Mouse (Mus musculus): ENCODE data around the gene Tbxa2r. TPM values are rescaled to one million over a fixed set of nuclear protein-coding genes. Genes with fewer than 3 reads are reported as not detected.

Tbxa2r gene
- polyA plus RNA-seq, 1 experiment from 2014 or later, result 13.6 TPM

DNA sequence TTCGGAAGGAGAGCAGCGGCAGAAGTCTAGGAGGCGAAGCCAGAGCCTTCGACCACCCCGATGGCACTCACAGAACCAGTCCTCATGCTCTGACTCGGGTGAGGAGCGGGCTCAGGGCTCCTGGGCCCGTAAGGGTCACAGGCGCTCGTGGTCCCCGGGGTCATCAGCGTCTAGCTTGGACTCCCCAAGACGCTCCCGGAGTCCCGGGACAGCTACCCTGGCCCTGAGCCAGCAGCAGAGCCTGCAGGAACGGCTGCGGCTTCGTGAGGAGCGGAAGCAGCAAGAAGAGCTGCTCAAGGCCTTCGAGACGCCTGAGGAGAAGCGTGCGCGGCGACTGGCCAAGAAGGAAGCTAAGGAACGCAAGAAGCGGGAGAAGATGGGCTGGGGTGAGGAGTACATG, 6.1 kb upstream of the Tbxa2r start:
- ATAC-seq (ENCODE audit: extremely low read depth, insufficient number of reproducible peaks, low FRiP score, low TSS enrichment), result no peak
- peak overlapping the region; percentile 99 for H3K4me3 ChIP-seq

DNA sequence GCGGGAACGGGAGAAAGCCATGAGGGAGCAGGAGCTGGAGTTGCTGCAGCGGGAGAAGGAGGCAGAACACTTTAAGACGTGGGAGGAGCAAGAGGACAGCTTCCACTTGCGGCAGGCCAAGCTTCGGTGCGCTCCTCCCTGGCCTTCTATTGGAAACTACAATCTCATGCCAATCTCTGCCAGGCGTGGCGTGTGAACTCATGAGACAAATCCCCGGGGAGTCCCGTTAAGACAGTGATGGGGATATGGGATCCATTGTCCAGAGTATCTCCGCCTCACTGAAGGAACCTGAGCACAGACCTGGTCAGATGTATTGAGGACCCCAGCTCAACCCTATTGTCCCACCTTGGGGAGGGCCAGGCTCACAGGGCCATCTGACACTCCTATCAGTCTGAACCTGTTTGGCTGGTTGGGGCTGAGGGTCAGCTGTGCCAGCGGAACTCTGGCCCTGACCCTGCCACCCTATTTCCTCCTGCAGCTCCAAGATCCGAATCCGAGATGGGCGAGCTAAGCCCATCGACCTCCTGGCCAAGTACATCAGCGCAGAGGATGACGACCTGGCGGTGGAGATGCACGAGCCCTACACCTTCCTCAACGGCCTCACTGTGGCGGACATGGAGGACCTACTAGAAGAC, 5.3 kb upstream of the Tbxa2r start:
- no peak for ATAC-seq (ENCODE audit: extremely low read depth, insufficient number of reproducible peaks, low FRiP score, low TSS enrichment)
- Histone ChIP-seq H3K4me3 (no peak overlapping the region), H3K9me3 (no peaks in the 10 kb centered on the region), H3K27me3 (replicated peaks) (no peaks in the 10 kb centered on the region), H3K27ac (replicated peaks) (no peak overlapping the region), H3K36me3 (peaks cover 64% of the 10 kb centered on the region), H3K4me2 (no peak overlapping the region), H3K9ac (no peak overlapping the region), H3K4me1 (peaks cover 53% of the 10 kb centered on the region)
- 91% methylated on average over 23 of the region's 23 CpGs for WGBS

More for the DNA sequence above, 6.1 kb upstream of the Tbxa2r start:
- no peak overlapping the region for H3K27ac ChIP-seq (replicated peaks)
- no peaks in the 10 kb centered on the region for H3K27me3 ChIP-seq (replicated peaks)
- H3K9me3 ChIP-seq, result no peaks in the 10 kb centered on the region
- H3K4me1 ChIP-seq, result peaks cover 52% of the 10 kb centered on the region
- 91% methylated on average over 27 of the region's 27 CpGs for WGBS
- H3K4me2 ChIP-seq, result peak overlapping the region; percentile 94
- peaks cover 67% of the 10 kb centered on the region for H3K36me3 ChIP-seq
- peak overlapping the region; percentile 96 for H3K9ac ChIP-seq

DNA sequence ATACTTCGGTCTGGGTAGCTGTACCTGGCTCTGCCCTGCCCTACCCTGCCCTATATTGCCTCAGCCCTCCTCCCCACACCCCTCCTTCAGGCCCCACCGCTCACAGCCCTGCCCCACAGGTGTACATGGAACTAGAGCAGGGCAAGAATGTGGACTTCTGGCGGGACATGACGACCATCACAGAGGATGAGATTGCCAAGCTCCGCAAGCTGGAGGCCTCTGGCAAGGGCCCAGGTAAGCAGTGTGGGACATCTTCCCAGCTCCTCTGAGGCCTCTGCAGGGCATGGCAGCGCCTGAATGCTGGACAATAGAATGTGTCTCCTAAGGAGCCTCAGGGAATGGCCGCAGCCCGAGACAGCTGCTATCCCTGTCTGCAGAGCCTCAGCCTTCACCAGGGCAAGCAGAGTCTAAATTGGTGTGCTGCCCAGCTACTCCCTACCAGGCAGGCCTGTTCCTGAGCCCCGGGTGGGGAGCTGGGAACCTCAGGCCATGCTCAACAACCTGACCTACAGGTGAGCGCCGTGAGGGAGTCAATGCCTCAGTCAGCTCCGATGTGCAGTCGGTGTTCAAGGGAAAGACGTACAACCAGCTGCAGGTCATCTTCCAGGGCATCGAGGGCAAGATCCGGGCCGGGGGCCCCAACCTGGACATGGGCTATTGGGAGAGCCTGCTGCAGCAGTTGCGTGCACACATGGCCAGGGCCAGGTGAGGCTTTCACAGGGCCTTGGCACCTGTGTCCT, 4.6 kb upstream of the Tbxa2r start:
- no peak overlapping the region for H3K9ac ChIP-seq
- H3K4me2 ChIP-seq, result no peak overlapping the region
- ATAC-seq (ENCODE audit: extremely low read depth, insufficient number of reproducible peaks, low FRiP score, low TSS enrichment), result no peak
- peaks cover 57% of the 10 kb centered on the region for H3K36me3 ChIP-seq
- H3K9me3 ChIP-seq, result no peaks in the 10 kb centered on the region
- WGBS, result 92% methylated on average over 18 of the region's 18 CpGs
- peaks cover 53% of the 10 kb centered on the region for H3K4me1 ChIP-seq
- H3K4me3 ChIP-seq, result no peak overlapping the region
- H3K27ac ChIP-seq (replicated peaks), result no peak overlapping the region
- no peaks in the 10 kb centered on the region for H3K27me3 ChIP-seq (replicated peaks)

DNA sequence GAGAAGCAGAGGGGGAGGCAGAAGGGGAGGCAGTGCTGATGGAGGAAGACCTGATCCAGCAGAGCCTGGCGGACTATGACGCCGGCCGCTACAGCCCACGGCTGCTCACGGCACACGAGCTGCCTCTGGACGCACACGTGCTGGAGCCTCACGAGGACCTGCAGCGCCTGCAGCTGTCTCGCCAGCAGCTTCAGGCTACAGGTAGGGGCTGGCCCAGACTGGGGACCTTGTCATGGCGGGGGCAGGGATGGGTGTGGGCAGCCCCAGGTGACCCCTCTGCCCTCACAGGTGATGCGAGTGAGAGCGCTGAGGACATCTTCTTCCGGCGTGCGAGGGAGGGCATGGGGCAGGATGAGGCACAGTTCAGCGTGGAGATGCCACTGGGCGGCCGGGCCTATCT, 3.4 kb upstream of the Tbxa2r start:
- Histone ChIP-seq H3K9ac (no peak overlapping the region), H3K27ac (replicated peaks) (no peak overlapping the region), H3K4me2 (no peak overlapping the region), H3K36me3 (peaks cover 57% of the 10 kb centered on the region), H3K9me3 (no peaks in the 10 kb centered on the region), H3K4me1 (peaks cover 55% of the 10 kb centered on the region), H3K27me3 (replicated peaks) (no peaks in the 10 kb centered on the region), H3K4me3 (no peak overlapping the region)
- no peak for ATAC-seq (ENCODE audit: extremely low read depth, insufficient number of reproducible peaks, low FRiP score, low TSS enrichment)
- 91% methylated on average over 21 of the region's 21 CpGs for WGBS

DNA sequence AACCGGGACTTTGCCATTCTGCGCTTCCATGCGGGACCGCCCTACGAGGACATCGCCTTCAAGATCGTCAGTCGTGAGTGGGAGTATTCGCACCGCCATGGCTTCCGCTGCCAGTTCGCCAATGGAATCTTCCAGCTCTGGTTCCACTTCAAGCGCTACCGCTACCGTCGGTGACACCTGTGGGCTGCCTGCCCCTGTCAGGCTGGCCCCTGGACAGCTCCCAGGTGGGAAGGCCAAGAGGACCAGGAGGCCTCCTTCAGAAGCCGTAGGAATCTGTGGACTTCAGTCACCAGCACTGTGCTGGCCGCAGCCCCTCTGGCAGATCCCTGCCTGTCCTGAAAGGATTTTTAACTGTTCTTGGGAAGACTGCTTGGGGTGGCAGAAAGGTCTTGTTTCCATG, 2.8 kb upstream of the Tbxa2r start:
- Histone ChIP-seq H3K4me2 (no peak overlapping the region), H3K36me3 (peaks cover 57% of the 10 kb centered on the region), H3K27ac (replicated peaks) (peak overlapping the region; percentile 96; the same call in 1 of the 2 replicates), H3K9me3 (no peaks in the 10 kb centered on the region), H3K4me1 (peaks cover 61% of the 10 kb centered on the region), H3K4me3 (no peak overlapping the region), H3K27me3 (replicated peaks) (no peaks in the 10 kb centered on the region), H3K9ac (no peak overlapping the region)
- no peak for ATAC-seq (ENCODE audit: extremely low read depth, insufficient number of reproducible peaks, low FRiP score, low TSS enrichment)
- 90% methylated on average over 18 of the region's 18 CpGs for WGBS

DNA sequence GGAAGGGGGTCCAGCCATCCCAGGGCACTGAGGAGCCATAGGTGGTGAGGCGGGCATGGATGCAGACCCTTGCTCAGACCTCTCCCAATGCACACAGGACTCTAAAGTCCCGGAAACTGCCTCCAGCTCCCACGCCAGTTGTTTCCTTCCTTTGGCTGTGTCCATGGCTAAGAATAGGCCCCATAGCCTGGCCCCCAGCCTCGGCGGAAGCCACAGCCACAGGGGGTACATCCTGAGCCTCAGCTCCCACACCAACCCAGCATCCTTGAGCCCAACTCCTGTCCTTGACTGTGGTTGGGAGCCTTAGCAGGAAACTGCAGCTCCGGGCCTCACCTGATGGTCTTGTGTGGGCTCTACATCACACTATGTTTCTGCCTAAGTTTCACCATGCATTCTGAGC, 1.7 kb upstream of the Tbxa2r start:
- no peaks in the 10 kb centered on the region for H3K27me3 ChIP-seq (replicated peaks)
- H3K9ac ChIP-seq, result no peak overlapping the region
- no peaks in the 10 kb centered on the region for H3K9me3 ChIP-seq
- no peak overlapping the region for H3K4me3 ChIP-seq
- peaks cover 57% of the 10 kb centered on the region for H3K36me3 ChIP-seq
- ATAC-seq (ENCODE audit: extremely low read depth, insufficient number of reproducible peaks, low FRiP score, low TSS enrichment), result no peak
- peak overlapping the region; percentile 11; the same call in 1 of the 2 replicates for H3K4me2 ChIP-seq
- peaks cover 66% of the 10 kb centered on the region for H3K4me1 ChIP-seq
- WGBS, result 58% methylated on average over 6 of the region's 6 CpGs
- peak overlapping the region; percentile 96 for H3K27ac ChIP-seq (replicated peaks)

DNA sequence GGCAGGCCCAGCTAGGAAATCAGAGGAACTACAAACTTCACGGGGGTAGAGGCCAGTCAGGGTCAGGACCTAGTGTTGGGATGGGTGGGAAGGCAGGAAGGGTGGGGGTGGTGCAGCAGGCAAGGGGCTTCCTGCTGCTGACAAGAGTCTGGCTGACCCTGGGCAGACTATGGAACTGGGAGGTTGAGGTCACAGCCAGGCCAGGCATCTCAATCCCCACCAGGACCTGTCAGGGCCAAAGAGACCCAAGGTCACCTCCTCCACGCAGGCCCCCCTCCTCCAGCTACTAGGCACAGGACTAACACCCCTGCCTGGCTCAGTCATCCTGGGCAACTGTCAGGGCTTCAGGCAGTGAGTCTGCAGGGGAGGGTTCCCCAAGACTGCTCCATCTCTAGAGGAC, 572 bp upstream of the Tbxa2r start:
- 12% methylated on average over 2 of the region's 2 CpGs for WGBS
- H3K27ac ChIP-seq (replicated peaks), result peak overlapping the region; percentile 96
- no peak for ATAC-seq (ENCODE audit: extremely low read depth, insufficient number of reproducible peaks, low FRiP score, low TSS enrichment)
- peak overlapping the region; percentile 78 for H3K9ac ChIP-seq
- H3K4me3 ChIP-seq, result no peak overlapping the region
- H3K36me3 ChIP-seq, result peaks cover 49% of the 10 kb centered on the region
- peaks cover 9% of the 10 kb centered on the region for H3K27me3 ChIP-seq (replicated peaks)
- H3K9me3 ChIP-seq, result no peaks in the 10 kb centered on the region
- peaks cover 66% of the 10 kb centered on the region for H3K4me1 ChIP-seq
- peak overlapping the region; percentile 63 for H3K4me2 ChIP-seq

DNA sequence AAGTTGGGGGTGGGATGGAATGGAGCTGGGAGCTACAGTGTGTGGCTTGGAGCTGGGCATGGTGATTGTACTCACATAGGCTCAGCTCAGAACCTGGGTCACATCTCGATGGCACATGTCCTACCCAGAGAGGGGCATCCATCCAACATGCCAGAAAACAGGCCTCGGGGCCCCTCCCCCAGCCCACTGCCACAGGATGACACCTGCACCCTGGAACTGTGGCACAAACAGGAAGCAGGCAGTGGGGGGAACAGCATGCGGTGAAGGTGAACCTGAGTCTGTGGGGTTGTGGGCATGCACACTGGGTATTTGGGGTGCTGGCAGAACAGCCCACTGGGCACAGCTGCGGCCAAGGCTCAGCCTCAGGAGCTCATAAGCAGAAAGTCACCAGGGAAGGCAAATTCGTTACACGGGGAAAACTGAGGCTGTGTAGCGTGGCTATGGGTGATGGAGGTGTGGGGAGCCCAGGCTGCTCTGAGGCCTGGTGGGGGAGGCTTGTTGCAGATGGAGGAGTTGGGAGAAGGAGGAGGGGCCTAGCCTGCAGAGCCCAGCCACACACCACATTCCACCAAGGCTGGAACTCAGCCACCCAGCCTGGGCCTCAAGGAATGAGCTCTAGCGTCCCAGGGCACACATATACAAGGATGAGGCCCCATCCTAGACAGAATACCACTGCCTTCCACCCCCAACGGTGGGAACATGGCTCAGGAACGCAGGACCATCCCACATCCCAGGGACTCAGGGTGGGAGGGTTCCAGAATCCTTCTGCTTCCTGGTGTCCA, 854 bp downstream of the Tbxa2r start:
- peak overlapping the region; percentile 34 for H3K4me3 ChIP-seq
- H3K4me2 ChIP-seq, result peak overlapping the region; percentile 63
- peaks cover 68% of the 10 kb centered on the region for H3K4me1 ChIP-seq
- H3K27ac ChIP-seq (replicated peaks), result peak overlapping the region; percentile 96
- ATAC-seq (ENCODE audit: extremely low read depth, insufficient number of reproducible peaks, low FRiP score, low TSS enrichment), result peak; percentile 53
- no peaks in the 10 kb centered on the region for H3K9me3 ChIP-seq
- H3K36me3 ChIP-seq, result peaks cover 41% of the 10 kb centered on the region
- H3K27me3 ChIP-seq (replicated peaks), result peaks cover 15% of the 10 kb centered on the region
- H3K9ac ChIP-seq, result peak overlapping the region; percentile 78
- 43% methylated on average over 10 of the region's 10 CpGs for WGBS

DNA sequence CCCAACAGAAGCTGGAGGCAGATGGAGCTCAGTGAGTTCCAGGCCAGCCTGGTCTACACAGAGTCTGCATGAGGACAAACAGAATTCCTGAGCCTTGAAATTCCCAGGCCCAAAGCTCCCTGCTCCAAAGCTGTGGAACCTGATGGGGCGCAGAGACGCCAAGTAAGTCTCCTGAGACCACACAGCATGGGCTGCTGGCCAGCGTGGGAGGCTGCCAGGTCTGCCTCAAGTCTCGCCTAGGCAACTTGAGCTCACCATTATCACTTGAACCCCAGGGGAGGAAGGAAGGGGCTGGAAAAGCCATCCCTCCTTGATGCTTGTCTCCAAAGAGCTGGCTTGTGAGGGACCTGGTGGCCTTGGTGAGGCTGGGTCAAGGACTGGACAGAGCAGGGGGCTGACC, 1.5 kb downstream of the Tbxa2r start:
- peaks cover 74% of the 10 kb centered on the region for H3K4me1 ChIP-seq
- ATAC-seq (ENCODE audit: extremely low read depth, insufficient number of reproducible peaks, low FRiP score, low TSS enrichment), result no peak

DNA sequence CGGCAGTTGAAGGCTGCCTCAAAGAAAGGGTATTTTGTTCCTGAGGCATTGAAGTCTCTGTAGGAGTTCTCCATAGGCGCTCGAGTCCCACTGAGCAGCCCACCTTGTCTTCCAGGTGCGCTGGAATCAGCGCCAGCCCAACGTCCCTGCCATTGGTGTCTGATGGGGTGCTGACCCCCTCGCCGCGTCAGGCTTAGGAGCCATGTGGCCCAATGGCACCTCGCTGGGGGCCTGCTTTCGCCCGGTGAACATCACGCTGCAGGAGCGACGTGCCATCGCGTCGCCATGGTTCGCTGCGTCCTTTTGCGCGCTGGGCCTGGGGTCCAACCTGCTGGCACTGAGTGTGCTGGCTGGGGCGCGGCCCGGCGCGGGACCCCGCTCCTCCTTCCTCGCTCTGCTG, 3.7 kb downstream of the Tbxa2r start:
- Histone ChIP-seq H3K4me2 (peak overlapping the region; percentile 50), H3K4me1 (peaks cover 76% of the 10 kb centered on the region), H3K27me3 (replicated peaks) (peaks cover 17% of the 10 kb centered on the region), H3K9me3 (no peaks in the 10 kb centered on the region), H3K27ac (replicated peaks) (no peak overlapping the region), H3K9ac (peak overlapping the region; percentile 64), H3K4me3 (peak overlapping the region; percentile 20), H3K36me3 (peaks cover 14% of the 10 kb centered on the region)
- 29% methylated on average over 29 of the region's 29 CpGs for WGBS
- ATAC-seq (ENCODE audit: extremely low read depth, insufficient number of reproducible peaks, low FRiP score, low TSS enrichment), result no peak

More for the DNA sequence above, 1.5 kb downstream of the Tbxa2r start:
- 58% methylated on average over 4 of the region's 4 CpGs for WGBS
- peak overlapping the region; percentile 78 for H3K9ac ChIP-seq
- peaks cover 15% of the 10 kb centered on the region for H3K27me3 ChIP-seq (replicated peaks)
- peaks cover 37% of the 10 kb centered on the region for H3K36me3 ChIP-seq
- no peaks in the 10 kb centered on the region for H3K9me3 ChIP-seq
- peak overlapping the region; percentile 96 for H3K27ac ChIP-seq (replicated peaks)
- peak overlapping the region; percentile 34; the same call in 1 of the 2 replicates for H3K4me3 ChIP-seq
- peak overlapping the region; percentile 63 for H3K4me2 ChIP-seq

DNA sequence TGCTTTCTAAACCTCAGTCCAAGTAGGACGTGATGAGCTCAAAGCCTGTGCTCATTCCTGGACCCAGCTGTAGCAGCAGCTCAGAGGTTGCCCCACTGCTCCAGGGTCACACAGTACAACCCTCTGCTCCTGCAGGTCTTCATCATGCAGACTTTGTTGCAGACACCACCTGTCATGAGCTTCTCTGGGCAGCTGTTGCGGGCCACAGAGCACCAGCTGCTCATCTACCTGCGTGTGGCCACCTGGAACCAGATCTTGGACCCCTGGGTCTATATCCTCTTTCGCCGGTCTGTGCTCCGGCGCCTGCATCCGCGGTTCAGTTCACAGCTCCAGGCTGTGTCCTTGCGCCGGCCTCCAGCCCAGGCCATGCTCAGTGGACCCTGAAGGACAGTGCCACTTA, 5.8 kb downstream of the Tbxa2r start:
- Histone ChIP-seq H3K9me3 (no peaks in the 10 kb centered on the region), H3K27me3 (replicated peaks) (peaks cover 34% of the 10 kb centered on the region), H3K36me3 (peaks cover 10% of the 10 kb centered on the region; the same call in 1 of the 2 replicates), H3K9ac (peak overlapping the region; percentile 65; the same call in 1 of the 2 replicates), H3K4me1 (peaks cover 60% of the 10 kb centered on the region), H3K27ac (replicated peaks) (0 out of 2 replicates have a peak overlapping the region, but pooled peaks have one; percentile 73), H3K4me2 (no peak overlapping the region), H3K4me3 (no peak overlapping the region)
- 73% methylated on average over 11 of the region's 11 CpGs for WGBS
- no peak for ATAC-seq (ENCODE audit: extremely low read depth, insufficient number of reproducible peaks, low FRiP score, low TSS enrichment)

Measured in heart, embryonic 13.5 days (tissue).